Mouse (Mus musculus): ENCODE measurements at regions not wholly inside any gene's neighbourhood (a gene's known extent, or its start where the extent isn't known, plus 50 kb on each side); places are given as distances from the start of the nearest gene placed in this dataset.

DNA sequence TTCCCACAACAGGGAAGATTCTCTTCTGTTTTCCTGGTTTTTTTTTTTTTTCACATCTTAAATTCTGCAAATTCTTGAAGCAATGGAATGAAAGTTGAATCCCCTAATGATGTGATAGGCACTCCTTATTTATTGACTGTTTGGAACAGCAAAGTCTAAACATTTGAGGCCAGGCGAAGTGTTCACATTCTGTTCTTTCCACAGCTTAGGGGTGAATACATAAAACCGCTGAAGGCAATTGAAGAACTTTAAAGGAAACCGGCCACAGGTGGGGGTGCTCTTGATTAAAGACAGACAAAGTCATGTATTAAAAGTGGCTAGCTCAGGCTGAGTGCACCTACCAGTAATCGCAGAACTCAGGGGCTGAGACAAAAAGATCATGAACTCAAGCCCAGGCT, 166.6 kb upstream of the Hnrnpa3 start:
- TF ChIP-seq CTCF (IDR thresholded peaks at IDR 0.05; ENCODE audit: low read depth, low read length) (no peak), EP300 (IDR thresholded peaks at IDR 0.05; ENCODE audit: insufficient read depth, low read depth, low read length) (no peak), POLR2A (IDR thresholded peaks at IDR 0.05; ENCODE audit: insufficient read depth, low read length) (no peak)
